ENCODE assay signal across 25 mouse cellular contexts in genomic region chr2:83507901-83508300, GRCm38 (mm10).
"Had no signal": no experiment of that assay in that cellular context is flagged by ENCODE, and none has a peak within 500 bp of the region (broad histone marks: within the 10 kb centered on the region; RNA-seq: fewer than 3 reads in every experiment).

No protein-coding gene starts in this region.

- DNase-seq: cerebellum, adult 9-11 months; cerebellum, postnatal 10 days; cerebellum, postnatal 14 days; cerebellum, postnatal 25 days; cerebellum, postnatal 36 days; embryo, embryonic 11 days; forebrain, postnatal 0 days; gastrocnemius, adult 2 months; gastrocnemius, postnatal 10 days; gastrocnemius, postnatal 14 days; gastrocnemius, postnatal 25 days; gastrocnemius, postnatal 36 days; heart, adult 11 months; heart, adult 18-20 months; heart, adult 2 months had no signal

- H3K9ac ChIP-seq: embryonic facial prominence, embryonic 12.5 days; embryonic facial prominence, embryonic 13.5 days; embryonic facial prominence, embryonic 15.5 days; forebrain, embryonic 12.5 days; forebrain, embryonic 13.5 days; forebrain, embryonic 15.5 days; forebrain, postnatal 0 days had no signal

- H3K9me3 ChIP-seq: embryonic facial prominence, embryonic 10.5 days; embryonic facial prominence, embryonic 12.5 days; embryonic facial prominence, embryonic 13.5 days; embryonic facial prominence, embryonic 15.5 days; forebrain, embryonic 10.5 days; forebrain, embryonic 12.5 days; forebrain, embryonic 13.5 days; forebrain, embryonic 15.5 days; heart, embryonic 10.5 days had no signal

- H3K36me3 ChIP-seq: embryonic facial prominence, embryonic 10.5 days; embryonic facial prominence, embryonic 12.5 days; embryonic facial prominence, embryonic 13.5 days; embryonic facial prominence, embryonic 15.5 days; forebrain, embryonic 10.5 days; forebrain, embryonic 12.5 days; forebrain, embryonic 15.5 days; heart, embryonic 10.5 days had no signal

- H3K4me3 ChIP-seq: embryonic facial prominence, embryonic 10.5 days; embryonic facial prominence, embryonic 12.5 days; embryonic facial prominence, embryonic 13.5 days; embryonic facial prominence, embryonic 15.5 days; erythroblast, embryonic 14.5 days; forebrain, embryonic 10.5 days; forebrain, embryonic 12.5 days; forebrain, embryonic 13.5 days; forebrain, embryonic 15.5 days; gastrocnemius, adult 2 months; heart, adult 2 months; heart, embryonic 10.5 days had no signal

- H3K4me1 ChIP-seq: embryonic facial prominence, embryonic 10.5 days; embryonic facial prominence, embryonic 12.5 days; embryonic facial prominence, embryonic 13.5 days; embryonic facial prominence, embryonic 15.5 days; forebrain, embryonic 10.5 days; forebrain, embryonic 12.5 days; forebrain, embryonic 13.5 days; forebrain, embryonic 15.5 days; heart, embryonic 10.5 days had no signal

- H3K27me3 ChIP-seq: embryonic facial prominence, embryonic 12.5 days; embryonic facial prominence, embryonic 13.5 days; embryonic facial prominence, embryonic 15.5 days; forebrain, embryonic 12.5 days; forebrain, embryonic 13.5 days; forebrain, embryonic 15.5 days had no signal

- H3K4me2 ChIP-seq: embryonic facial prominence, embryonic 12.5 days; embryonic facial prominence, embryonic 13.5 days; embryonic facial prominence, embryonic 15.5 days; forebrain, embryonic 12.5 days; forebrain, embryonic 13.5 days; forebrain, embryonic 15.5 days had no signal

- H3K27ac ChIP-seq: embryonic facial prominence, embryonic 10.5 days; embryonic facial prominence, embryonic 12.5 days; embryonic facial prominence, embryonic 13.5 days; embryonic facial prominence, embryonic 15.5 days; forebrain, embryonic 10.5 days; forebrain, embryonic 12.5 days; forebrain, embryonic 13.5 days; forebrain, embryonic 15.5 days; gastrocnemius, adult 2 months; heart, adult 2 months; heart, embryonic 10.5 days had no signal
